Mouse (Mus musculus) bone marrow, adult 2 months (tissue): ENCODE results near the gene Eml3.

ENCODE experiments used
- CTCF ChIP-seq: fragments of 200-500 bp; IDR thresholded peaks from 2 replicates; pipeline ENCODE4 v1.5.1; 2011; ENCODE audit warnings: low read length, control low read depth; ENCODE audit not compliant: control insufficient read depth, insufficient read depth
- POLR2A ChIP-seq: fragments of 200-500 bp; IDR thresholded peaks from 2 replicates; pipeline ENCODE4 v1.6.1; 2011; ENCODE audit warnings: low read depth, mild to moderate bottlenecking, control low read depth, low read length, borderline replicate concordance; ENCODE audit not compliant: control insufficient read depth

GRCm38 (mm10) chr19:8926766-8927165 lies 2.6 kb upstream of the Eml3 start:
- TF ChIP-seq CTCF (no peak), POLR2A (no peak)
